Mouse (Mus musculus) limb, embryonic 12.5 days (tissue): ENCODE data around the gene Sde2. TPM values are rescaled to one million over a fixed set of nuclear protein-coding genes. Genes with fewer than 3 reads are reported as not detected.
A peak's percentile ranks its signal among the peaks of the same experiment; 100 is the strongest.

ENCODE experiments used
- ATAC-seq: fragments of 200-750 bp; cut with Nextera tagmentation; 2 replicates; pipeline ENCODE4 v1.8.0; 2017; ENCODE audit warnings: low read depth, moderate TSS enrichment; ENCODE audit not compliant: insufficient number of reproducible peaks, insufficient read depth, low FRiP score, low TSS enrichment
- H3K27ac ChIP-seq: fragments of 300-500 bp; sonication (generic); 2 replicates; pipeline ENCODE4 v1.5.1; 2016; ENCODE audit warnings: mild to moderate bottlenecking, moderate library complexity
- H3K27me3 ChIP-seq: fragments of 300-500 bp; sonication (generic); 2 replicates; pipeline ENCODE4 v1.6.1; 2016; ENCODE audit warnings: mild to moderate bottlenecking, moderate library complexity
- H3K36me3 ChIP-seq: fragments of 300-500 bp; sonication (generic); 2 replicates; pipeline ENCODE4 v1.6.1; 2016; ENCODE audit warnings: mild to moderate bottlenecking, moderate library complexity
- H3K4me1 ChIP-seq: fragments of 300-500 bp; sonication (generic); replicated peaks from 2 replicates; pipeline ENCODE4 v1.6.1; 2016
- H3K4me2 ChIP-seq: fragments of 300-500 bp; sonication (generic); 2 replicates; pipeline ENCODE4 v1.6.1; 2016; ENCODE audit warnings: mild to moderate bottlenecking, moderate library complexity
- H3K4me3 ChIP-seq: fragments of 300-500 bp; sonication (generic); replicated peaks from 2 replicates; pipeline ENCODE4 v1.5.1; 2016; ENCODE audit warnings: mild to moderate bottlenecking
- H3K9ac ChIP-seq: fragments of 300-500 bp; sonication (generic); replicated peaks from 2 replicates; pipeline ENCODE4 v1.6.1; 2016; ENCODE audit warnings: mild to moderate bottlenecking, moderate library complexity
- H3K9me3 ChIP-seq: fragments of 300-500 bp; sonication (generic); 2 replicates; pipeline ENCODE4 v1.6.1; 2016; ENCODE audit warnings: mild to moderate bottlenecking, moderate library complexity
- WGBS: fragments of 180-500 bp; shearing (Covaris S2); methylation state at CpG from one replicate; pipeline ENCODE4 v1.1.7; 2016; 5-methylcytosine and 5-hydroxymethylcytosine counted together
- polyA plus RNA-seq: library from polyadenylated mRNA; unstranded; fragments of >200 nt; fragmentation: Nextera tagmentation; extraction: Ambion mirVana; gene quantifications from 2 replicates; pipeline ENCODE4 v1.2.1, GENCODE M21; 2016

The Sde2 gene
- polyA plus RNA-seq, 1 experiment from 2014 or later: 47.0 TPM

- 0 out of 2 replicates have a peak overlapping the region, but pooled peaks have one; percentile 86 for H3K4me2 ChIP-seq
- WGBS: 91% methylated on average over 24 of the region's 24 CpGs
- no peaks in the 10 kb centered on the region for H3K9me3 ChIP-seq
- no peak overlapping the region; the same call in 1 of the 2 replicates for H3K9ac ChIP-seq
- no peak for ATAC-seq
- no peak overlapping the region for H3K27ac ChIP-seq
- H3K4me1 ChIP-seq: peaks cover 19% of the 10 kb centered on the region
- no peak overlapping the region for H3K4me3 ChIP-seq
- H3K36me3 ChIP-seq: peaks cover 44% of the 10 kb centered on the region
- H3K27me3 ChIP-seq: no peaks in the 10 kb centered on the region
These were observed 55.7 kb downstream of the Sde2 start for GRCm38 (mm10) chr1:180906461-180907147.

- no peak for ATAC-seq
- H3K4me1 ChIP-seq: peaks cover 36% of the 10 kb centered on the region
- peak overlapping the region; percentile 26 for H3K4me2 ChIP-seq
- H3K27ac ChIP-seq: no peak overlapping the region
- H3K27me3 ChIP-seq: no peaks in the 10 kb centered on the region
- H3K9me3 ChIP-seq: no peaks in the 10 kb centered on the region
- peaks cover 37% of the 10 kb centered on the region for H3K36me3 ChIP-seq
- H3K9ac ChIP-seq: no peak overlapping the region
- no peak overlapping the region for H3K4me3 ChIP-seq
- 44% methylated on average over 8 of the region's 8 CpGs for WGBS
These were observed 60.2 kb downstream of the Sde2 start for GRCm38 (mm10) chr1:180911138-180911537.

GRCm38 (mm10) chr1:180911653-180912287 is 60.8 kb downstream of the Sde2 start:
- 32% methylated on average over 20 of the region's 20 CpGs for whole genome bisulfite sequencing
- no peak overlapping the region for H3K4me3 ChIP-seq
- ATAC-seq: no peak
- H3K4me2 ChIP-seq: peak overlapping the region; percentile 26
- peaks cover 34% of the 10 kb centered on the region for H3K4me1 ChIP-seq
- H3K27ac ChIP-seq: peak overlapping the region; percentile 1; the same call in 1 of the 2 replicates
- H3K9me3 ChIP-seq: no peaks in the 10 kb centered on the region
- H3K36me3 ChIP-seq: peaks cover 31% of the 10 kb centered on the region
- no peak overlapping the region for H3K9ac ChIP-seq
- H3K27me3 ChIP-seq: no peaks in the 10 kb centered on the region

GRCm38 (mm10) chr1:180912792-180913191 is 61.9 kb downstream of the Sde2 start:
- WGBS: 74% methylated on average over 5 of the region's 5 CpGs
- no peak overlapping the region for H3K4me3 ChIP-seq
- ATAC-seq: no peak
- peaks cover 21% of the 10 kb centered on the region for H3K36me3 ChIP-seq
- H3K9ac ChIP-seq: no peak overlapping the region
- H3K4me1 ChIP-seq: peaks cover 34% of the 10 kb centered on the region
- H3K4me2 ChIP-seq: no peak overlapping the region
- H3K9me3 ChIP-seq: no peaks in the 10 kb centered on the region
- peak overlapping the region; percentile 51 for H3K27ac ChIP-seq
- no peaks in the 10 kb centered on the region for H3K27me3 ChIP-seq

- 15% methylated on average over 4 of the region's 4 CpGs for WGBS
- no peak overlapping the region for H3K4me2 ChIP-seq
- H3K27me3 ChIP-seq: no peaks in the 10 kb centered on the region
- no peaks in the 10 kb centered on the region for H3K9me3 ChIP-seq
- H3K9ac ChIP-seq: no peak overlapping the region
- ATAC-seq: peak; percentile 54; the same call in 1 of the 2 replicates
- no peak overlapping the region for H3K4me3 ChIP-seq
- peaks cover 11% of the 10 kb centered on the region for H3K36me3 ChIP-seq
- peak overlapping the region; percentile 51 for H3K27ac ChIP-seq
- H3K4me1 ChIP-seq: peaks cover 34% of the 10 kb centered on the region
These were observed 62.9 kb downstream of the Sde2 start for GRCm38 (mm10) chr1:180913797-180914196.

GRCm38 (mm10) chr1:180916425-180916824 is 65.5 kb downstream of the Sde2 start:
- H3K36me3 ChIP-seq: no peaks in the 10 kb centered on the region
- 92% methylated on average over 11 of the region's 11 CpGs for WGBS
- ATAC-seq: no peak

GRCm38 (mm10) chr1:180917053-180917452 is 66.1 kb downstream of the Sde2 start:
- Histone ChIP-seq H3K4me2 (no peak overlapping the region), H3K27ac (0 out of 2 replicates have a peak overlapping the region, but pooled peaks have one; percentile 12), H3K27me3 (no peaks in the 10 kb centered on the region; the same call in 1 of the 2 replicates), H3K9ac (no peak overlapping the region), H3K36me3 (no peaks in the 10 kb centered on the region), H3K4me1 (peaks cover 26% of the 10 kb centered on the region), H3K4me3 (no peak overlapping the region), H3K9me3 (no peaks in the 10 kb centered on the region)
- 32% methylated on average over 1 of the region's 1 CpGs for WGBS
- ATAC-seq: no peak

More at GRCm38 (mm10) chr1:180916425-180916824, 65.5 kb downstream of the Sde2 start:
- Histone ChIP-seq H3K4me1 (peaks cover 32% of the 10 kb centered on the region), H3K27me3 (no peaks in the 10 kb centered on the region; the same call in 1 of the 2 replicates), H3K4me3 (no peak overlapping the region), H3K4me2 (no peak overlapping the region), H3K27ac (no peak overlapping the region), H3K9me3 (no peaks in the 10 kb centered on the region), H3K9ac (no peak overlapping the region)

Other genes with a start within 250 kb of the Sde2 start
- 29.2 and 29.8 TPM in 2 replicates for gene Lin9, start 210.0 kb upstream of the Sde2 start, polyA plus RNA-seq
- 0.18 and 0.20 TPM in 2 replicates for gene Mixl1, start 154.1 kb upstream of the Sde2 start, polyA plus RNA-seq
- 25.3 and 26.9 TPM in 2 replicates for gene Acbd3, start 125.1 kb upstream of the Sde2 start, polyA plus RNA-seq
- 3,393 and 3,612 TPM in 2 replicates for gene H3f3a, start 37.2 kb upstream of the Sde2 start, polyA plus RNA-seq
- gene Lefty2, start 42.0 kb downstream of the Sde2 start, polyA plus RNA-seq: 0.18 TPM in 1 of 2 replicates, not detected in the other
- 120 and 125 TPM in 2 replicates for gene Pycr2, start 53.2 kb downstream of the Sde2 start, polyA plus RNA-seq
- gene Lefty1, start 83.9 kb downstream of the Sde2 start, polyA plus RNA-seq: 0.36 and 0.76 TPM in 2 replicates
- 12.1 and 13.4 TPM in 2 replicates for gene Tmem63a, start 91.2 kb downstream of the Sde2 start, polyA plus RNA-seq
- gene Ephx1, start 169.8 kb downstream of the Sde2 start, polyA plus RNA-seq: 1.6 and 1.8 TPM in 2 replicates
- not detected in 2 replicates for gene 9130409I23Rik, start 200.1 kb downstream of the Sde2 start, polyA plus RNA-seq